Mouse (Mus musculus) ovary, postnatal 36 days (tissue): ENCODE measurements around the gene Zc3h10.
A peak's percentile ranks its signal among the peaks of the same experiment; 100 is the strongest.
"Not testable (repeated sequence)": the region's sequence is repeated elsewhere in the genome, so short reads cannot be mapped to it uniquely, and the experiment has no call there.

ENCODE experiments used
- DNase-seq: peaks from one replicate; pipeline ENCODE4 v3.0.0; 2022; ENCODE audit warnings: low spot score, mixed read lengths

The Zc3h10 gene

GRCm38 (mm10) chr10:128495903-128496302 lies 51.7 kb downstream of the Zc3h10 start:
- DNase-seq, result no peak

DNA sequence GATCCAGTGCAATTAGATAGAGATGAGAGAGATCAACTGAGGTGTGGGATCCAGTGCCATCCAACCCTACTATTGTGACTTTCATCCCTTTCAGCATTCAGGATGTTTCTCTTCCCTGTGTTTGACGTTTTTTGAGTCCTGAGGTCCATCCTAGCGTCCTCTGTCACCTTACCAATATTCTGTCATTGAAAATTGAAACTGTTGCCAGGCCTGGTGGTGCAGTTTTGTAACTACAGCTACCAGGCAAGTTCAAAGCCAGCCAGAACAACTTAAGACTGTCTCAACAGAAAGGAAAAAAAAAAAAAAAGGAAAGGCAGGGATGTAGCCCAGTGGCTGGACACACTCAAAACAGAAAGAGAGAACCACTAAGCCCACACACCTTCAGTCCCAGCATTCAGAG lies 52.3 kb downstream of the Zc3h10 start:
- no peak for DNase-seq

GRCm38 (mm10) chr10:128494667-128495245 lies 52.8 kb downstream of the Zc3h10 start:
- no peak for DNase-seq

DNA sequence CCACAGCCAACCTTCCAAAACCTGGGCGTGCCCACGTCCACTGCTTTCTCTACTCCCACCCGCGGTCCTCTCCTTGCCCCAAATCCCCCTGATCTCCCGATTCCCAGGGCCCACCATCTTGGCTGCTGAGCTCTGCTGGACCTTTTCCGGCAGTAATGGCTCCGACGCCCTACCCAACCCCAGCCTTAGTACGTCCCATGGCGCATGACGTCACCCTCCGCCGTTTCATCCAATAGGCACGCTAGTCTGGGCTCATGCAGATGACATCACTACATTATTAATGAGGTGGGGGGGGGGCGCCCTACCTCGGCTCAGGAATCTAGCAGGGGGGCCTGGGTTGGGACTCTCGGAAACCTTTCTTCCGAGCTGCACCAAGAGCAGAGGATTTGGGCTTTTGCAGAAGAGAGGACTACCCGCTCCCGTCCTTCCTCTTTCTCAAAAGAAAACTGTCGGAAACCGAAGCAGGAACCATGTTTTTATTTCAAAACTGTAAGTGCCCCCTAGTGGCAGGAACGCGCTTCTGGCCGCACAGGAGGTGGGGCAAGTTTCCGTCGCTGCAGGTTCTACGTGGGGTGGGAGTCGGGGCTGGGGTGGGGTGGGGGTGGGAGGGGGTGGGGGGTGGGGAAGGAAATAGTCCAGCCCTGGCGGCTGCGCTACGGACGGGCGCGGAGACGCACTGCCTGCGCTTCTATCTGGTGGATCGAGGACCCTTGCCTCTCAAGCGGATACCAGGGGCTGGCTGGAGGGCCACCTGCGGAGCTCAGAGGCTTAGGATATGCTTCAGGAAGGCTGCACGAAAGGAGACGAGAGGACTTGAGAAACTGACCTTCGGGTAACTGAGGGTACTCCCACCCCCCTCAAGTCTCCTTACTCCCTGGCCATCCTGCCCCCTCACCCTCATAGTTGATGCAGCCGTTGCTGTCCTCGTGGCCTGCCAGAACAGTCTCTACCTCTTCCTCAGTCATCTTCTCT lies 53.6 kb downstream of the Zc3h10 start, which contains the start of gene Myl6:
Gene Myl6 (minus strand): TSS at position 451 of the 972 bp plus-strand sequence.
- DNase-seq, result peak; percentile 96

DNA sequence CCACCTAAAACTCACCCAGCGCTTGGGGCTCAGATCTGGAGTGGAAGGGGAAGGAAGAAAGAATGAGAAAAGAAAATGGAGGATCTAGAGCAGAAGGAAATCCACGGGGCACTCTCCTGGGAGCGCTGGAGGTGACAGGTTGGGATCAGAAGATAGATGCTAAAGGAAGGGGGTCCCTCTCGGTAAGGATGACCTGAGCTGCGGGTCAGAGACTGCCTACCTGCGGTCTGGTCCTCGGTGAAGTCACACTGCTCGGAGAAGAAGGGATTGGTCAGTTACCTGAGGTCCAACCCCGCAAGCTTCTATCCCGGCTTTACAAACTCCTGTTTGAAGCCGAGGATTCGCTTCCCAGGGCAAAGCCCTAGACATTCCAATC lies 54.3 kb downstream of the Zc3h10 start:
- no peak for DNase-seq

GRCm38 (mm10) chr10:128492633-128493311 lies 54.8 kb downstream of the Zc3h10 start:
- DNase-seq, result peak; percentile 59

DNA sequence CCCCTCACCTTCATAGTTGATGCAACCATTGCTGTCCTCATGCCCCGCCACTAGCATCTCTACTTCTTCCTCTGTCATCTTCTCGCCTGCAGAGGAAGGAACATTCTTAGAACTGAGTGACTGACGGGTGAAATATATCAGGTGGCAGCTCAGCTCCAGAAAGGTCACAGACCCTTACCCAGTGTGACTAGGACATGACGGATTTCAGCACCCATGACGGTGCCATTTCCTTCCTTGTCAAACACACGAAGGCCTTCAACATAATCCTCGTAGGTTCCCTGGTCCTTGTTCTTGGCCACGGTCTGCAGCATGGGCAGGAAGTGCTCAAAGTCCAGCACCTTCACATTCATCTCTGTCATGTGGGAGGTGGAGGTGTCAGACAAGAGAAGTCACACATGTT lies 55.5 kb downstream of the Zc3h10 start:
- DNase-seq, result not testable (repeated sequence)
